Mouse (Mus musculus) limb, embryonic 15.5 days (tissue): Measurements from ENCODE around the gene Cdh26. TPM values are rescaled to one million over a fixed set of nuclear protein-coding genes. Genes with fewer than 3 reads are reported as not detected.

Source experiments
- ATAC-seq: fragments of 200-750 bp; cut with Nextera tagmentation; 2 replicates; pipeline ENCODE4 v1.8.0; 2017; ENCODE audit warnings: low read depth, moderate TSS enrichment; ENCODE audit not compliant: insufficient number of reproducible peaks, low FRiP score, low TSS enrichment
- H3K27ac ChIP-seq: fragments of 300-500 bp; sonication (generic); 2 replicates; pipeline ENCODE4 v1.5.1; 2015; ENCODE audit warnings: moderate library complexity, mild to moderate bottlenecking, inconsistent platforms
- H3K27me3 ChIP-seq: fragments of 300-500 bp; sonication (generic); 2 replicates; pipeline ENCODE4 v1.6.1; 2015; ENCODE audit warnings: inconsistent platforms
- H3K36me3 ChIP-seq: fragments of 300-500 bp; sonication (generic); 2 replicates; pipeline ENCODE4 v1.6.1; 2015; ENCODE audit warnings: inconsistent platforms
- H3K4me1 ChIP-seq: fragments of 300-500 bp; sonication (generic); 2 replicates; pipeline ENCODE4 v1.6.1; 2015; ENCODE audit warnings: inconsistent platforms
- H3K4me2 ChIP-seq: fragments of 300-500 bp; sonication (generic); 2 replicates; pipeline ENCODE4 v1.6.1; 2015; ENCODE audit warnings: mild to moderate bottlenecking, inconsistent platforms
- H3K4me3 ChIP-seq: fragments of 300-500 bp; sonication (generic); 2 replicates; pipeline ENCODE4 v1.5.1; 2015; ENCODE audit warnings: mild to moderate bottlenecking, inconsistent platforms
- H3K9ac ChIP-seq: fragments of 300-500 bp; sonication (generic); 2 replicates; pipeline ENCODE4 v1.6.1; 2015; ENCODE audit warnings: inconsistent platforms
- H3K9me3 ChIP-seq: fragments of 300-500 bp; sonication (generic); 2 replicates; pipeline ENCODE4 v1.6.1; 2016; ENCODE audit warnings: inconsistent platforms
- WGBS: fragments of 180-500 bp; shearing (Covaris S2); methylation state at CpG from one replicate; pipeline ENCODE4 v1.1.7; 2015; 5-methylcytosine and 5-hydroxymethylcytosine counted together
- polyA plus RNA-seq: library from polyadenylated mRNA; unstranded; fragments of >200 nt; fragmentation: Nextera tagmentation; extraction: Ambion mirVana; gene quantifications from 2 replicates; pipeline ENCODE4 v1.2.1, GENCODE M21; 2015

Cdh26 gene
- polyA plus RNA-seq: 0.35 and 0.44 TPM in 2 replicates

GRCm38 (mm10) chr2:178430231-178430630 is at the start of gene Cdh26:
TSS of gene Cdh26 (plus strand) at chr2:178430531.
- no peak within 1 kb of the TSS for H3K4me2 ChIP-seq
- WGBS: 89% methylated on average over 4 of the region's 4 CpGs
- H3K4me1 ChIP-seq: peaks cover 3% of the 10 kb centered on the region; the same call in 1 of the 2 replicates
- no peaks in the 10 kb centered on the region for H3K36me3 ChIP-seq
- no peak within 1 kb of the TSS for H3K27ac ChIP-seq
- ATAC-seq: no peak
- 0 out of 2 replicates have a peak, but pooled peaks cover 10% of the 10 kb centered on the region for H3K27me3 ChIP-seq
- no peak within 1 kb of the TSS for H3K4me3 ChIP-seq
- no peaks in the 10 kb centered on the region for H3K9me3 ChIP-seq
- H3K9ac ChIP-seq: no peak within 1 kb of the TSS

DNA sequence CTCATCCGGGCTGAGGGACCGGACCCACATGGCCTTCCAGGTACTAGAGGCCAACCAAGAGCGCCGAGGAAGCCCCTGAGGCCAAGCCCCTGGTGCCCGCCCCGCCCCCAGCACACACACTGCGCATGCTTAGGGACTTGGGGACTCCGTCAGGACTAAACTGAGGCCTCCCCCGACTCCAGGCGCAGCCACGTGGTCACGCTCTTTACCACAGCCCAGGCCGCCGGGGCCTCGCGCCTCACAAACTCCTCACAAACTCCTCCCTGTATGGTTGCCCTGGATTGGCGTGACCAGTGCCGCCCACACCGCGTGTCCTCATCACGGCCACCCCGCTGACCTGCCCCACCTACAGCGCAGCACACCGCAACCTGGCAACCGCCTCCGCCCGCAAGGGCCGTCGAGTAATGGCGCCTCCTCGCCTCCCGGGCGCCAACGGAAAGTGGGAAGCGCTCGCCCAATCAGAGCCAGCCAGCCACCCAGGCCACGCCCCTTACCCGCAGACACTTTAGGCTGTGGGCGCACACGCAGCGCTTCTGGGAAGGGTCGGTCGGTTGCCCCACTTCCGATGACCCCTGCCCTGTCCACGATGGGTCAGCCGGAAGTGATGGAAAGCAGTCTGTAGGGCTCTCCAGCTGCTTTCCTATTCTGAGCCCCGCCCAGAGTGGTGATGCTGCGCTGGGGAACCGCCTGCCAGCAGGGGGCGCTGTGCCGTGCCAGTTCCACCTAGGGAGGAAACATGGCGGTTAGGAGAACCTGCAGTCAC is 23.1 kb upstream of the Cdh26 start, which contains the start of gene Sycp2:
Gene Sycp2, minus strand, starts transcription at position 633 of the 763 bp plus-strand sequence.
- Histone ChIP-seq H3K9me3 (no peaks in the 10 kb centered on the region), H3K36me3 (no peaks in the 10 kb centered on the region), H3K9ac (no peak within 1 kb of the TSS), H3K4me2 (no peak within 1 kb of the TSS), H3K27ac (no peak within 1 kb of the TSS), H3K27me3 (peaks cover 11% of the 10 kb centered on the region; the same call in 1 of the 2 replicates), H3K4me1 (0 out of 2 replicates have a peak, but pooled peaks cover 2% of the 10 kb centered on the region), H3K4me3 (no peak within 1 kb of the TSS)
- 83% methylated on average over 52 of the region's 52 CpGs for WGBS
- ATAC-seq: peak; percentile 63; the same call in 1 of the 2 replicates

DNA sequence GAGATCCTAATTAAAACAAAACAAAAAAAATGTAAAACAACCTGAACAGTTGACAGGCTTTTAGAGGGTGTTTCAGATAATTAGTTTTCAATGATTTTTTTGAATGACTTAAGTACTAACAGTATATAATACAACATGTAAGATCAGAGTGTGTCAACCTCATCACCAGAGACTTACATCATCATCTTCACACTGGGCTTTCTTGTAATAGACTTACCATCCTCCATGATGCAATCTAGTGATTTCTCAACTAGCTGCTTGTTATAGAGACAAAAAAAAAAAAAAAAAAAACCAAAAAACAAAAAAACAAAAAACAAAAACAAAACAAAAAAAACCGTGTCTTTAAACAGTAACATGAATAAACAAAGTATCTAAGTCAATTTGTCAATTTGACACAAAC is 21.3 kb upstream of the Cdh26 start:
- peaks cover 12% of the 10 kb centered on the region for H3K4me1 ChIP-seq
- no peak overlapping the region for H3K4me2 ChIP-seq
- no peak overlapping the region for H3K27ac ChIP-seq
- H3K4me3 ChIP-seq: no peak overlapping the region
- 48% methylated on average over 1 of the region's 1 CpGs for WGBS
- ATAC-seq: no peak
- H3K9ac ChIP-seq: no peak overlapping the region
- H3K36me3 ChIP-seq: no peaks in the 10 kb centered on the region
- peaks cover 26% of the 10 kb centered on the region for H3K27me3 ChIP-seq
- no peaks in the 10 kb centered on the region for H3K9me3 ChIP-seq

DNA sequence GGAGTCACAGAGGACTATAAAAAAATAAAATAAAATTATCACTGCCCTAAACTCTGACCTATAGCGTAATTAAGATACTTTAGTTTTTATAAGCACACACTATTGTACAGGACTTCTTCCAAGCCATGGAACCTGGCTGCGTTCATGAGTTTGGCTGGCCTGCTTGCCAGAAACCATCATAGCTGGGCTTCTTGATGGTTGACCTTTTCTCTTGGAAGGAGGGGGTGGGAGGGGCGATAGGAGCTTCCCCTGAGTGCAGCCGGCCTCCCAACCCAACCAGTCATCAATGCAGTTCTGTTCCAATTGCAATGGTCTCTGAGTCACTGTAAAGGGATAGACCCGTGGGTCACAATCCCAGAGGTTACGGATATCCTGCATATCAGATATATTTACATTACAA is 20.0 kb upstream of the Cdh26 start:
- no peak overlapping the region for H3K27ac ChIP-seq
- no peak overlapping the region for H3K9ac ChIP-seq
- WGBS: 67% methylated on average over 6 of the region's 6 CpGs
- H3K36me3 ChIP-seq: no peaks in the 10 kb centered on the region
- H3K4me1 ChIP-seq: peaks cover 21% of the 10 kb centered on the region
- H3K4me2 ChIP-seq: no peak overlapping the region
- no peaks in the 10 kb centered on the region for H3K9me3 ChIP-seq
- peaks cover 28% of the 10 kb centered on the region for H3K27me3 ChIP-seq
- ATAC-seq: no peak
- no peak overlapping the region for H3K4me3 ChIP-seq

DNA sequence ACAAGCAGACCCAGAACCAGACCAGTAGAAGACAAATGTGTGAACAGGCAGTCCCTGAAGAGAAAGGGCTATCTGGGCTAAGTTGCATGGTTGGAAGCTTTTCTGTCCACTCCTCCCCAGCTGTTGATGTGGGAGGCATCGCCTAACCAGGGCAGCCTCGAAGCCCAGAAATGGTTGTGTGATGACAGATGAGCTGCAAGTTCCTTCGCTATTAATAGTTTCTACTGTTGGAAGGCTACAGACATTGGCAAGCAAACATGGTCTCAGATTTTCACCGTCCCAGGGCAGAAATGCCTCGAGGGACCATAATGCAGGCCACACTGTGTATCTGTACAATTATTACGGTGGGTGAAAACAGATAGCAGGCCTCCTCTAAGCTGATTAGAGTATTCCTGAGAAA is 17.7 kb upstream of the Cdh26 start:
- no peak overlapping the region for H3K4me3 ChIP-seq
- no peaks in the 10 kb centered on the region for H3K36me3 ChIP-seq
- peaks cover 20% of the 10 kb centered on the region for H3K27me3 ChIP-seq
- no peaks in the 10 kb centered on the region for H3K9me3 ChIP-seq
- ATAC-seq: no peak
- peaks cover 22% of the 10 kb centered on the region for H3K4me1 ChIP-seq
- H3K9ac ChIP-seq: no peak overlapping the region
- no peak overlapping the region for H3K27ac ChIP-seq
- 52% methylated on average over 6 of the region's 6 CpGs for WGBS
- H3K4me2 ChIP-seq: no peak overlapping the region

- H3K36me3 ChIP-seq: no peaks in the 10 kb centered on the region
- H3K9ac ChIP-seq: no peak overlapping the region
- peaks cover 20% of the 10 kb centered on the region for H3K27me3 ChIP-seq
- WGBS: 62% methylated on average over 13 of the region's 13 CpGs
- H3K9me3 ChIP-seq: no peaks in the 10 kb centered on the region
- peak overlapping the region; percentile 57 for H3K4me3 ChIP-seq
- ATAC-seq: no peak
- H3K27ac ChIP-seq: no peak overlapping the region
- H3K4me2 ChIP-seq: peak overlapping the region; percentile 99
- peaks cover 22% of the 10 kb centered on the region for H3K4me1 ChIP-seq
Observed at GRCm38 (mm10) chr2:178413081-178413480, 17.2 kb upstream of the Cdh26 start.

DNA sequence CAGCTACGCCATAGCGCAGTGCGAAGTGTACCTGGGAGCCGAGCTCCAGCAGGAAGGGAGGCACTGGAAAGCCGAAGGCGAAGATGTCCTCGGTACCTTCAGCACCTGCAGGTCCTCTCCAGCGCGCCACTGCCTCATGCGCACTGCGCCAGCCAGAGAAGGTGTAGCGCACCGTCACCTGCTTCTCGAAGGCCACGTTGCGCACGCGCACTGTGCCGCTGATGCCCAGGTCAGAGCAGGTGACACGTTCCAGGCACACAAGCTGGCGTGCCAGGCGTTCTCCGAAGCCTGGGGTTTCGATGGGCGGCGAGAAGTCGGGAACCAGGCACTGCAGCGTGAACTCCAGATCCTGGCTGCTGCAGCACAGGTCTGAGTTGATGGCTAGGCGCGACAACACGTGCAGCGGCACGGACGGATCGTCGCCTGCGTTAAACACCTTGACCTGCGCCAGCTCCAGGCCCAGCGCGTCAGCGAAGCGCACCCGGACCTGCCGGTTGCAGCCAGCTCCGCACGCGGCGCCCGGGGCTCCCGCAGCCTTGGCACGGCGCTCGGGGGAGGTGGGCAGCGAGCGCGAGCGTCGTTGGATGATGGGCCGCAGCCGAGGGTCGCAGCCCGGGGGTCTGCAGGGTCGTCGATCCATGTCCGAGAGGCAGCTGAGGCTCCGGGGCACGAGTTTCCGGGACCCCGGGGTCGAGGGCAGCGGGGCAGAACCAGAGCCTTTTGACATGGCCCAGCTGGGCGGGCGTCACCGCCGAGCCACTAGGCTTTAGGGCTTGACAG is 16.7 kb upstream of the Cdh26 start:
- H3K9me3 ChIP-seq: no peaks in the 10 kb centered on the region
- peak overlapping the region; percentile 57 for H3K4me3 ChIP-seq
- peak overlapping the region; percentile 44 for H3K9ac ChIP-seq
- peaks cover 22% of the 10 kb centered on the region for H3K4me1 ChIP-seq
- H3K4me2 ChIP-seq: peak overlapping the region; percentile 99
- peaks cover 20% of the 10 kb centered on the region for H3K27me3 ChIP-seq
- WGBS: 15% methylated on average over 75 of the region's 75 CpGs
- no peak; the same call in 1 of the 2 replicates for ATAC-seq
- no peak overlapping the region for H3K27ac ChIP-seq
- H3K36me3 ChIP-seq: no peaks in the 10 kb centered on the region

DNA sequence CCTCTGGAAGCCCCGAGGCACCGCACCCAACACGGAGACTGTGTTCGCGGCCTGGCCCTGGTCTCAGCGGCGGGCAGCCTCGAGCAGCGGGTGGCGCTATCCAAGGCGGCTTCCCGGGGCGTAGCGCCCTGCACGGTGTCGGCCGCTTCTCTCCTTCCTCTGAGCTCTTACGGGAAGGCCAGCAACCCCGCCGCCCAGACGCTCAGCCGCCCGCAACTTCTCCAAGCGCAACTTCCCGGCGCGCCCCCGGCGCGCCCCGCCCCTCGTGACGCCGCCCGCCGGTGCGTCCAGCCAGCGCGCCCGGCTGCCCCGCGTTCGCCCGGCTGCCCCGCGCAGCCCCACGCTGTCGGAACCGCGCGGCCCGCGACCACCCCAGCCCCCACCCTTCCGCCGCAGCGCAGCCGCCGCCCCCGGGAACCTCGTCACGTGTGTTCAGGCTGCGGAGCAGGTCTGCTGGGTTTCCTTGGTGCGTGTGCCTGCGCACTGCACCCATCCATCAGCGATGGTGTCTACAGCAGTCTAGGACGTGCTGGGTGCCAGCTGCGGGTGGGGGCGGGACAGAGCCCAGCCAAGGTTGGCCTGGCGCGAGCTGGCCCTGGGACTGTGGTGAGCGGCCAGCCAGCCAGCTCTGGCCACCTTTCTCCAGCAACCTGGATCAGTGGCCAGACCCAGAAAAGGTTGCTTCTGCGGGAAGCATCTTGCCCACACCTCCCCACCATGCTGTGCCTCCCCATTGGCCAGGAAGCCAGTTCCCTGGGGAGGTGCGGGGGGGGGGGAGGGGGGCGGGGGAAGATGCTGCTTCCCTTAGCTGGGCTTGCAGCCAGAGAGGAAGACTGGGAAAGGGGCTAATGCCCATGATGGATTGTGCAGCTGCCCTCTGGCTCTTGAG is 15.8 kb upstream of the Cdh26 start, which contains the start of the genes Ppp1r3d and Fam217b:
Gene Ppp1r3d, minus strand, starts transcription at position 212 of the 889 bp plus-strand sequence.
Gene Fam217b, plus strand, starts transcription at position 264 of the 889 bp plus-strand sequence.
- WGBS: under 1% methylated on average over 65 of the region's 74 CpGs
- Histone ChIP-seq H3K9ac (peak within 1 kb of the TSS; percentile 44), H3K27ac (peak within 1 kb of the TSS; percentile 28), H3K4me3 (peak within 1 kb of the TSS; percentile 57), H3K27me3 (peaks cover 20% of the 10 kb centered on the region), H3K9me3 (no peaks in the 10 kb centered on the region), H3K36me3 (no peaks in the 10 kb centered on the region), H3K4me2 (peak within 1 kb of the TSS; percentile 99), H3K4me1 (peaks cover 22% of the 10 kb centered on the region)
- ATAC-seq: peak; percentile 67

GRCm38 (mm10) chr2:178415150-178415448 is 15.2 kb upstream of the Cdh26 start:
- ATAC-seq: no peak
- no peak overlapping the region for H3K9ac ChIP-seq
- no peak overlapping the region; the same call in 1 of the 2 replicates for H3K27ac ChIP-seq

DNA sequence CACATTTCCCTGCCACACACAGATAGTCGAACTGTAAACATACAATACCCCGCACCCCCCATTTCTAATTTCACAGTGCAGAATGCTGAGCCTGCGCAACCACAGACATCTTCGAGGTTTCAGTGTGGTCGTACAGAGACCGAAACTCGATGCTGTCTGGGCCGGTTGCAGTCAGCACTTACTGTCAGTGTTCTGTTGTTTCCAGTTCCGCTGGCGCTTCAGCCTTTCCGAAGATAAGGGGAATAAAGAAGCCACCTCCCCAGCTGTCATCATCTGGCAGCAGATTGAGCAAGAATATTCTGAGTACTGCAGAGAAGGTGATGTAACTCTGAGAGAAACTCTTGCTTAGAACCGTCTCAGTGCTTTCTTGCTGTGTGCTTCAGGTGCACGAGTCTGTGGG is 13.9 kb upstream of the Cdh26 start:
- H3K36me3 ChIP-seq: peaks cover 2% of the 10 kb centered on the region; the same call in 1 of the 2 replicates
- no peak overlapping the region for H3K4me3 ChIP-seq
- WGBS: 63% methylated on average over 13 of the region's 13 CpGs
- ATAC-seq: no peak
- no peak overlapping the region for H3K4me2 ChIP-seq
- peaks cover 20% of the 10 kb centered on the region for H3K27me3 ChIP-seq
- no peak overlapping the region for H3K9ac ChIP-seq
- H3K4me1 ChIP-seq: peaks cover 25% of the 10 kb centered on the region
- no peak overlapping the region for H3K27ac ChIP-seq
- H3K9me3 ChIP-seq: no peaks in the 10 kb centered on the region

More at GRCm38 (mm10) chr2:178415150-178415448, 15.2 kb upstream of the Cdh26 start:
- H3K9me3 ChIP-seq: no peaks in the 10 kb centered on the region
- H3K36me3 ChIP-seq: no peaks in the 10 kb centered on the region
- 29% methylated on average over 3 of the region's 3 CpGs for WGBS
- peaks cover 22% of the 10 kb centered on the region for H3K4me1 ChIP-seq
- peaks cover 20% of the 10 kb centered on the region for H3K27me3 ChIP-seq
- H3K4me2 ChIP-seq: peak overlapping the region; percentile 99
- H3K4me3 ChIP-seq: peak overlapping the region; percentile 57

DNA sequence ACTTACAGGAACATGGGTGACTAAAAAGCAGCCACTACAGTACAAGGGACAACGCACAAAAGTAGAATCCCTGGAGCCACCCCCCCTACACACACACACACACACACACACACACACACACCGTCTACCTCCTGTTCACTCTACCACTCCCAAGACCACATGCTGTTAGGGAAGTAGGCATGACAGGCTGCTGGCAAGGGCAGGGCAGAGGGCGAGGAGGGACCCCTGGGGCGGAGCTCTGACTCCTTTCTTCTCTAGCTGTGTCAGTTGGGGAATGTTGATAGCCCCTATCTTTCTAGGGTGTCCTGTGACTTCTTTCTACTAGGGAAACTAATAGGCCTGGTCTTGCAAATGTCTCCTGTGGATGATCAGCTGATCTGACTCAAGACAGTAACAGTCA is 13.4 kb upstream of the Cdh26 start:
- H3K4me3 ChIP-seq: no peak overlapping the region
- peaks cover 2% of the 10 kb centered on the region; the same call in 1 of the 2 replicates for H3K36me3 ChIP-seq
- WGBS: 70% methylated on average over 4 of the region's 4 CpGs
- H3K9me3 ChIP-seq: no peaks in the 10 kb centered on the region
- peaks cover 25% of the 10 kb centered on the region for H3K4me1 ChIP-seq
- H3K27ac ChIP-seq: no peak overlapping the region
- ATAC-seq: no peak
- H3K4me2 ChIP-seq: no peak overlapping the region
- peaks cover 18% of the 10 kb centered on the region for H3K27me3 ChIP-seq
- H3K9ac ChIP-seq: no peak overlapping the region
